Mouse (Mus musculus): ENCODE measurements around the gene Fosb. TPM values are rescaled to one million over a fixed set of nuclear protein-coding genes. Genes with fewer than 3 reads are reported as not detected.

The Fosb gene
- polyA plus RNA-seq, 1 experiment from 2014 or later, result 0.14 TPM

DNA sequence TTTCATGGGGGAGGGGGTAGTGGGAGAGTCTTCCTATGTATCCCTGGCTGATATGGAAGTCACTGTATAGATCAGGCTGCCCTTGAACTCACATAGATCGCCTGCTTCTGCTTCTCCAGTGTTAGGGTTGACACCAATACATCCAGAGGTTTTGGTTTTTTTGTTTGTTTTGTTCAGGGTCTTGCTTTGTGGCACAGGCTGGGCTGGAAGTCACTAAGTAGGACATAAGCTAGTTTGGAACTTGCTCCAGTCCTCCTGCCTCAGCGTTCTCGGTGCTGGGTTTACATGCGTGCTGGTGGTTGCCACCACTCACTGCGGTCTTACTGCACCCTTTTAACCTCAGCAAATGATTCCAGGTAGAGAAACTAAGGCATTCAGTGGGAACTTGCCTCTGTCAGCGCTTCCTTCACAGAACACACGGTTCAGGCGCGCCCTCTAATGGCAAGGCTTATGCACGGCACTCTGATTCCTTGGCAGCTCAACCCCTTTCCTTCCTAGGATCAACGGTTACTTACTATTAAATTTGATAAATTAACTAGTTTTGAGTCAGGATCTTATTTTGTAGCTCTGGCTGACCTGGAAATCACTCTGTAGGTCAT lies 33.5 kb upstream of the Fosb start:
- no peaks in the 10 kb centered on the region for H3K27me3 ChIP-seq (replicated peaks)
- no peak overlapping the region for H3K27ac ChIP-seq
- no peak overlapping the region for H3K4me3 ChIP-seq (replicated peaks)
- under 1% methylated on average over 11 of the region's 11 CpGs for WGBS
- peaks cover 36% of the 10 kb centered on the region for H3K4me1 ChIP-seq (replicated peaks)
- ATAC-seq, result no peak
- no peaks in the 10 kb centered on the region for H3K9me3 ChIP-seq
- peak overlapping the region; percentile 94 for H3K4me2 ChIP-seq (replicated peaks)
- H3K36me3 ChIP-seq, result no peaks in the 10 kb centered on the region; the same call in 1 of the 2 replicates
- peak overlapping the region; percentile 6; the same call in 1 of the 2 replicates for H3K9ac ChIP-seq

DNA sequence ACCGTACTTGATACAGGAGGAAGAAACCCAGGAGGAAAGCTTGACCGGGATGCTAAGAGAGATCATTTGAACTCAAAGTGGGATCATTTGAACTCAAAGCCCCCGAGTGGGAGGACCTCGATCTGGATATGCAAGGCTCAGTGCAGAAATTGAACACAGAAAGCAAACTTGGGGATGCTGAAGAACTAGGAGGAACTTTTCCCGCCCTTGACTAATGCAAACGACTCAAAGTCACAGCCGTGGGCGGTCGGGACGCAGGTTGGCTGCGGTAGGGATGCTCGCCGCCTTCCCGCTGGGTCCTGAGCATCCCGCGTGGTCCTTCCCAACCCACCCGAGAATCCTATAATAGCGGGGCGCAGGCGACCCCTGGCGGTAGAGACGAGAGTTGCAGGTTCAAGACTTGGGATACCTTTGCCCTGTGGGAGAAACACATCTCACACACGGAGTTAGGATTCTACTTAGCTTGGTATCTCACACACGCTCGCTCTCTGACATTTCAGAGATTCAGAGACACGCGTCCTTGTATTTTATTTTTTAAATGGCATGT lies 32.7 kb upstream of the Fosb start:
- Histone ChIP-seq H3K9me3 (no peaks in the 10 kb centered on the region), H3K4me1 (replicated peaks) (peaks cover 36% of the 10 kb centered on the region), H3K27ac (peak overlapping the region; percentile 7; the same call in 1 of the 2 replicates), H3K36me3 (no peaks in the 10 kb centered on the region), H3K4me3 (replicated peaks) (peak overlapping the region; percentile 45), H3K27me3 (replicated peaks) (no peaks in the 10 kb centered on the region), H3K4me2 (replicated peaks) (peak overlapping the region; percentile 94), H3K9ac (peak overlapping the region; percentile 44)
- under 1% methylated on average over 27 of the region's 27 CpGs for WGBS
- 0 out of 2 replicates have a peak, but pooled peaks have one; percentile 2 for ATAC-seq

DNA sequence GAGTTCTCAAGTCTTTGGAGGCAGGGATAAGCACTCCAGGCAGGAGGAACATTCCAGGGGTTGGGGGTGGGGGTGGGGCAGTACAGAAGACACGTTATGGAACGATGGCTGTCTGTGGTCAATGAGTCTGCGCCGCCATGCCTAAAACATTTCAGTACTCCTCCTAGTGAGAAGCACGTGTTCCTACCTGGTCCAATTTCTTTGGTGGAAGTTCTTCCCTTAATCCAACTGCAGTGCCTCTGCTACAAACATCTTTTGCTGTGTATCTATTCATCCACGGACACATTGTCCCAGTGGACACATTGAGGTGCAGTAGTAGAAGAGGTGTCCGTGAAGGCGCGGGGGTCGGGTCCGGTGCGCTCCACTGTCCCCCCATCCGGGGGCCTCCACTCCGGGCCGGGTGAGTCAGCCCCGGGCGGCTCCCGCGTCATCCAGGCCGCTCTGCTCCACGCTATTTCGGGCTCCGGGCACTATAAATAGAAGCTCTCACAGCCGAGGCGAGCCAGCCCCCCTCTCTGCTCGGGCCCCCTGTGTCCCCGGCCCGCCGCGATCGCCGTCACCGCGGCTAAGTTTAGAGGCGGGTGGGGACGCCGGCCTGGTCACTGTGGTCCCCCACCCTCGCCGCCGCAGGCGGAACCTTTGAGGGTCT lies 32.0 kb upstream of the Fosb start:
- H3K27ac ChIP-seq, result peak overlapping the region; percentile 7; the same call in 1 of the 2 replicates
- H3K4me1 ChIP-seq (replicated peaks), result peaks cover 36% of the 10 kb centered on the region
- H3K9me3 ChIP-seq, result no peaks in the 10 kb centered on the region
- peak overlapping the region; percentile 45 for H3K4me3 ChIP-seq (replicated peaks)
- H3K9ac ChIP-seq, result peak overlapping the region; percentile 44
- H3K4me2 ChIP-seq (replicated peaks), result peak overlapping the region; percentile 94
- no peaks in the 10 kb centered on the region for H3K36me3 ChIP-seq
- under 1% methylated on average over 41 of the region's 41 CpGs for WGBS
- ATAC-seq, result peak; percentile 12; the same call in 1 of the 2 replicates
- no peaks in the 10 kb centered on the region for H3K27me3 ChIP-seq (replicated peaks)

DNA sequence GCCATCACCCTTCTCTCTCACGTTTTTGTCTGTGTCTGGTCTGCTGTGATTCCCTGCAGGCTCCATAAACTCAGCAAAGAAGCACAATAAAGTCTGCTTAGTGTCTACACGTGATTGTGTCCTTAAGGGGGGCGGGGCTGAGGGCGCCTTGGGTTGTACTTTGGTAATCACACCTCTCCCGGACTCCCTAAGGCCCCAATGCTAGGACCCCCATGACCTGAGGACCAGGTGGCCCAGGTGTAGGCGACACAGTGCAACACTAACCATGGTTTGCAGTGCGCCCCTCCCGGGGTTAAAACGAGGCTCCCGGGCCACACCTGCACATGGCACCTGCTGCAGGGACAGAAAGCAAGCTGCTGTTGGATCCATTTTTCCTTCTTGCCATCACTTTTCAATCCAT lies 31.4 kb upstream of the Fosb start:
- Histone ChIP-seq H3K9ac (no peak overlapping the region), H3K4me1 (replicated peaks) (peaks cover 36% of the 10 kb centered on the region), H3K27ac (no peak overlapping the region), H3K4me2 (replicated peaks) (peak overlapping the region; percentile 94), H3K36me3 (no peaks in the 10 kb centered on the region), H3K9me3 (no peaks in the 10 kb centered on the region), H3K4me3 (replicated peaks) (peak overlapping the region; percentile 45; the same call in 1 of the 2 replicates), H3K27me3 (replicated peaks) (no peaks in the 10 kb centered on the region)
- 17% methylated on average over 10 of the region's 10 CpGs for WGBS
- ATAC-seq, result no peak

DNA sequence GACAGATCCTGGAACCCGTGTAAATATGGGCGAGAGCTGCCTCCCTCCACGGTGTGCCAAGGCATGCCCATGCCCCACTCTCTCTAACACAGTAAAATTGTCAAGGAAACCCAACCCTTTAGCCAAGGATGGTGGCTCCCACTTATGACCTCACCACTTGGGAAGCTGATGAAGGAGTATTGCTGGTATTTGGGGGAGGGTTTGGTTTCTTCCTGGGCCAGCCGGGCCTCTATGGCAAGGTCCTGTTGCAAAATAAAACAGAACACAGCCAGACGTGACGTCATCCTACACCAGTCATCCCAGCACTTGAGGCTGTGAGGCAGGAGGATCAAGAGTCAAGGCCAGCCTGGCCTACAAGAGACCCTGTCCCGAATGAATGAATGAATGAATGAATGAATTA lies 28.7 kb upstream of the Fosb start:
- Histone ChIP-seq H3K27me3 (replicated peaks) (no peaks in the 10 kb centered on the region), H3K27ac (no peak overlapping the region), H3K4me3 (replicated peaks) (no peak overlapping the region), H3K9ac (no peak overlapping the region), H3K36me3 (no peaks in the 10 kb centered on the region), H3K4me2 (replicated peaks) (no peak overlapping the region), H3K9me3 (no peaks in the 10 kb centered on the region), H3K4me1 (replicated peaks) (peaks cover 21% of the 10 kb centered on the region)
- no peak for ATAC-seq
- WGBS, result 56% methylated on average over 7 of the region's 7 CpGs

DNA sequence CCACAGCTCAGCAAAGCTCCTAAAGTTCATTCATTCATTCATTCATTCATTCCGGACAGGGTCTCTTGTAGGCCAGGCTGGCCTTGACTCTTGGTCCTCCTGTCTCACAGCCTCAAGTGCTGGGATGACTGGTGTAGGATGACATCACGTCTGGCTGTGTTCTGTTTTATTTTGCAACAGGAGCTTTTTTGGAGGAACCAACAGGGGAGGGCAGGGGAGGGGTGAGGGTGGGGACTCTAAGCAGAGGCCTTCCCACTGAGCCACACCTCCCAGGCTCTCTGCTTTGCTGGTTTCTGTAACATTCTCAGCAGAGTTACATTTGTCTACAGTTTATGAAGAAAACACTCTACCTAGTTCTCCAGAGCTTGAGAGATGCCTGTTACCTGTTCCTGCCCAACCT lies 28.2 kb upstream of the Fosb start:
- ATAC-seq, result no peak
- no peak overlapping the region for H3K9ac ChIP-seq
- no peak overlapping the region for H3K4me2 ChIP-seq (replicated peaks)
- H3K27me3 ChIP-seq (replicated peaks), result no peaks in the 10 kb centered on the region
- WGBS, result 52% methylated on average over 2 of the region's 2 CpGs
- H3K9me3 ChIP-seq, result no peaks in the 10 kb centered on the region
- H3K4me1 ChIP-seq (replicated peaks), result peaks cover 17% of the 10 kb centered on the region
- no peaks in the 10 kb centered on the region for H3K36me3 ChIP-seq
- H3K27ac ChIP-seq, result no peak overlapping the region
- no peak overlapping the region for H3K4me3 ChIP-seq (replicated peaks)

DNA sequence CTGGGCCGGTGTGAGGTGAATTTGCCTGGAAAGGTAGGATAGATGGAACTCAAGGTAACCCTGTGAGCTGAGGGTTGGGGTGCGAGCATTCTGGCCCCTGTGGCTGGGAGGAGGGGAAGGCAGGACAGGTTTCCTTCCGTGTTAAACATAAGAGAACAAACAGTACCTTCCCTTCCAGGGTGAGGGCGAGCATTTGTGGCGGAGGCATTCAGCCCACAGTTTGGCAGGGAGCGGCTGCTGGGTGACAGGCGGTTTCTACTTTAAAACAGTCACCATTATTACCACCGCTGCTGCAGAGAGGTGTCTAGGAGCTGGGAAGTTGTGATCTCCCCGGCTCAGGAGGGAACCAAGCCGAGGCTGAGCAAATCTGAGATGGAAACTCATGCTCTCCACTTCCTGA lies 27.3 kb upstream of the Fosb start:
- no peaks in the 10 kb centered on the region for H3K36me3 ChIP-seq
- no peaks in the 10 kb centered on the region for H3K27me3 ChIP-seq (replicated peaks)
- no peak overlapping the region for H3K27ac ChIP-seq
- 58% methylated on average over 10 of the region's 10 CpGs for WGBS
- no peaks in the 10 kb centered on the region for H3K9me3 ChIP-seq
- H3K9ac ChIP-seq, result no peak overlapping the region
- no peak overlapping the region for H3K4me3 ChIP-seq (replicated peaks)
- ATAC-seq, result no peak
- H3K4me2 ChIP-seq (replicated peaks), result no peak overlapping the region
- peaks cover 12% of the 10 kb centered on the region for H3K4me1 ChIP-seq (replicated peaks)

DNA sequence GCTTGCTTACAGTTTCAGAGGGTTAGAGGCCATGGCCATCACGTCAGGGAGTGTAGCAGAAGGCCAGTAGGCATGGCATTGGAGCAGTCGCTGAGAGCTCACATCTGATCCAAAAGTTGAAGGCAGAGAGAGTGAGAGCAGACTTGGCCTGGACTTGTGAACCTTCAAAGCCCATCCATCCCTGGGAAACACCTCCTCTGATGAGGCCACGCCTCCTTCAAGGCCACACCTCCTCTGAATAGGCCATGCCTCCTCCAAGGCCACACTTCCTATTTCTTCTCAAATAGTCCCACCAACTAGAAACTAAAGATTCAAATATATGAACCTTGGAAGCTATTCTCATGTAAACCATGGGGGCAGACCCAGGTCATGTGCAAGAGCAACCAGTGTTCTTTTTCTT lies 25.7 kb upstream of the Fosb start:
- Histone ChIP-seq H3K4me3 (replicated peaks) (no peak overlapping the region), H3K9me3 (no peaks in the 10 kb centered on the region), H3K27me3 (replicated peaks) (no peaks in the 10 kb centered on the region), H3K4me2 (replicated peaks) (no peak overlapping the region), H3K4me1 (replicated peaks) (no peaks in the 10 kb centered on the region), H3K27ac (no peak overlapping the region), H3K36me3 (no peaks in the 10 kb centered on the region), H3K9ac (no peak overlapping the region)
- 0 out of 2 replicates have a peak, but pooled peaks have one; percentile 31 for ATAC-seq
- 52% methylated on average over 3 of the region's 3 CpGs for WGBS

DNA sequence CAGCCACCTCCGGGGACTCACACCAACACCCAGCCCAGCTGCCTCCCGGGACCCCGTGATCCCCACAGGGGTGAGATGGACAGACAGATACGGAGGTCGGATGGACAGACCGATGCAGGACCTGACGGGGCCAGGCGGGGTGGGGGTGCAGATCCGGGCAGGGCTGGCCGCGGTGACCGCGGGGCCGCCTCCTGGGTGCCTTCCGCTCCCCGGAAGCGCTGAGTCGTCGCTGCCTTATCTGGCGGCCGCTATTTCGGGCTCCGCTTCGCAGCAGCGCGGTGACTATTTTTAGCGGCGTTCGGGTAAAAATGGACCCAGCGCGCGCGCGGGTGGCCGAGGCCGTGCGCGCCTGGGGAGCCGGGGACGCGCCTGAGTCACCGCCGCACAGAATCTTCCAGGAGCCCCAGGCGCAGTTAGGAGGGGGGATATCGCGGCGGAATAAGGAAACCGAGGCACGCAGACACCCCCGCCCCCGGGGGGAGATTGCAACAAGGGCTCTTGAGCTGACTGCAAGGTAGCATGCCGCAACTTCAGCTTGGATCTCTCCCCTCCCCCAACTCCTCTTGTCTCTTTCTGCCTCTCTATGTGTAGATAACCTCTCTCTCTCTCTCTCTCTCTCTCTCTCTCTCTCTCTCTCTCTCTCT lies 23.0 kb upstream of the Fosb start:
- Histone ChIP-seq H3K4me1 (replicated peaks) (peaks cover under 1% of the 10 kb centered on the region; the same call in 1 of the 2 replicates), H3K4me2 (replicated peaks) (peak overlapping the region; percentile 78), H3K4me3 (replicated peaks) (peak overlapping the region; percentile 54), H3K27ac (peak overlapping the region; percentile 59), H3K27me3 (replicated peaks) (no peaks in the 10 kb centered on the region), H3K36me3 (no peaks in the 10 kb centered on the region), H3K9me3 (no peaks in the 10 kb centered on the region), H3K9ac (peak overlapping the region; percentile 61)
- ATAC-seq, result peak; percentile 80
- WGBS, result under 1% methylated on average over 52 of the region's 52 CpGs

DNA sequence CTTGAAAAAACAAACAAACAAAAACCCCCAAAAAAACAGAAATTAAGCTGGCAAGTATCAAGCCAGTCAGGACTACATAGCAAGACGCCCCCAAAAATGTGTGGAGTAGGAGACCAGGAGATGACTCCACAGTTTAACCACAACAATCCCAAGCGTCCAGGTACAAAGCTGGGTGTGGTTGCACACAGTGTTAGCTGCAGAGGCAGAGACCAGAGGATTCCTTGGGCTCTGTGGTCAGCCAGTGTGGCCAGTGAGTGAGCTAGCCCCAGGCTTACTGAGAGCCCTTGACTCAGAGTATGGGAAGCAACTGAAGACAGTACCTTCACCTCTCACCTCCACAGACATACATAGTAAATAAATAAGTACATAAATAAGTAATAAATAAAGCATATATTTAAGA lies 22.1 kb upstream of the Fosb start:
- no peak for ATAC-seq
- 64% methylated on average over 2 of the region's 2 CpGs for WGBS
- H3K4me2 ChIP-seq (replicated peaks), result no peak overlapping the region
- H3K4me3 ChIP-seq (replicated peaks), result no peak overlapping the region
- peaks cover 9% of the 10 kb centered on the region for H3K4me1 ChIP-seq (replicated peaks)
- H3K9me3 ChIP-seq, result no peaks in the 10 kb centered on the region
- no peaks in the 10 kb centered on the region for H3K36me3 ChIP-seq
- H3K27ac ChIP-seq, result no peak overlapping the region
- no peak overlapping the region for H3K9ac ChIP-seq
- no peaks in the 10 kb centered on the region for H3K27me3 ChIP-seq (replicated peaks)

DNA sequence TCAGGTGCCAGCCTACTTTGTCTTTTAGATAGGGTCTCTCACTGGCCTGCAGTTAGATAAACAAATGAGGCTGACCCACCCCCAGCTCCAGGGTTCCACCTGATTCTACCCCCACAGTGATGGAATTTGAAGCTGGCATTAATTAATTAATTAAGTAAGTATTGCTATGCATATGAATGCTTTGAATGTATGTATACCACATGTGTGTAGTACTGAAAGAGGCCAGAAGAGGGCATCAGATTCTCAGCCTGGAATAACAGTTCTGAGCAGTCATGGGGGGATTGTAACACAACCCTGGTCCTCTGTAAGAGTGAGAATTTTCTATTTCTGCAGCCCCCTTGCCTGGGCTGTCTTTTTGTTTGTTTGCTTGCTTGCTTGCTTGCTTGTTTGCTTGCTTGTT lies 18.6 kb upstream of the Fosb start:
- Histone ChIP-seq H3K9ac (no peak overlapping the region), H3K9me3 (no peaks in the 10 kb centered on the region), H3K27ac (no peak overlapping the region), H3K27me3 (replicated peaks) (no peaks in the 10 kb centered on the region), H3K4me2 (replicated peaks) (no peak overlapping the region), H3K4me3 (replicated peaks) (no peak overlapping the region), H3K36me3 (no peaks in the 10 kb centered on the region), H3K4me1 (replicated peaks) (peaks cover 17% of the 10 kb centered on the region)
- no peak for ATAC-seq

DNA sequence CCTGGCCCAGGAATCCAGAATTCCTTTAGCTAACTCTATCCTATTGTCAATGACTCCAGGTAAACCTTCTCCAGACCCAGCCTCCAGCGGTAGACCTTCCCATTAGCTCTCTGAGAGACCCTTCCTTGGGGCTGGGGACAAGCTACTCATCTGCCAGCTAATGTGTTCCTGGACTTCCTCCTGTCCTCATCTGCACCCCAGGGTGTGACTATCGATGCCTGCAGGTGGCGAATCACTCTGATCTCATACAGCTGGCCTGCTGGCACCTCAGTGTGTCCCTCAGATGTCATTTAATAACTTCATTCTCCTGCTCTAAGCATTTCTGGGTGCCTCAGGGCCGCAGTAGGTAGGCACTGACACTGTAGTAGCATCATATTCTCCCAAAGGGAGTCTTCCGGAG lies 17.9 kb upstream of the Fosb start:
- no peaks in the 10 kb centered on the region for H3K27me3 ChIP-seq (replicated peaks)
- H3K27ac ChIP-seq, result peak overlapping the region; percentile 67; the same call in 1 of the 2 replicates
- no peak overlapping the region for H3K9ac ChIP-seq
- no peaks in the 10 kb centered on the region for H3K36me3 ChIP-seq
- peak overlapping the region; percentile 76 for H3K4me2 ChIP-seq (replicated peaks)
- H3K4me3 ChIP-seq (replicated peaks), result no peak overlapping the region
- no peaks in the 10 kb centered on the region for H3K9me3 ChIP-seq
- WGBS, result 77% methylated on average over 5 of the region's 5 CpGs
- ATAC-seq, result no peak
- H3K4me1 ChIP-seq (replicated peaks), result peaks cover 17% of the 10 kb centered on the region
